Mouse (Mus musculus) midbrain, embryonic 13.5 days (tissue): ENCODE measurements at regions not wholly inside any gene's neighbourhood (a gene's known extent, or its start where the extent isn't known, plus 50 kb on each side); places are given as distances from the start of the nearest gene placed in this dataset.

Experiments used
- ATAC-seq: fragments of 200-750 bp; cut with Nextera tagmentation; 2 replicates; pipeline ENCODE4 v1.8.0; 2017; ENCODE audit warnings: mild to moderate bottlenecking, moderate TSS enrichment, moderate library complexity
- H3K27ac ChIP-seq: fragments of 300-500 bp; sonication (generic); 2 replicates; pipeline ENCODE4 v1.5.1; 2015; ENCODE audit warnings: inconsistent platforms, mild to moderate bottlenecking, moderate library complexity
- H3K27me3 ChIP-seq: fragments of 300-500 bp; sonication (generic); 2 replicates; pipeline ENCODE4 v1.6.1; 2015; ENCODE audit warnings: mild to moderate bottlenecking, inconsistent platforms
- H3K36me3 ChIP-seq: fragments of 300-500 bp; sonication (generic); 2 replicates; pipeline ENCODE4 v1.6.1; 2015; ENCODE audit warnings: mild to moderate bottlenecking, inconsistent platforms
- H3K4me1 ChIP-seq: fragments of 300-500 bp; sonication (generic); replicated peaks from 2 replicates; pipeline ENCODE4 v1.6.1; 2015; ENCODE audit warnings: inconsistent platforms
- H3K4me2 ChIP-seq: fragments of 300-500 bp; sonication (generic); replicated peaks from 2 replicates; pipeline ENCODE4 v1.6.1; 2015; ENCODE audit warnings: moderate library complexity, mild to moderate bottlenecking, inconsistent platforms
- H3K4me3 ChIP-seq: fragments of 300-500 bp; sonication (generic); replicated peaks from 2 replicates; pipeline ENCODE4 v1.5.1; 2015; ENCODE audit warnings: mild to moderate bottlenecking, inconsistent platforms
- H3K9ac ChIP-seq: fragments of 300-500 bp; sonication (generic); replicated peaks from 2 replicates; pipeline ENCODE4 v1.6.1; 2015; ENCODE audit warnings: mild to moderate bottlenecking, inconsistent platforms
- H3K9me3 ChIP-seq: fragments of 300-500 bp; sonication (generic); 2 replicates; pipeline ENCODE4 v1.6.1; 2016; ENCODE audit warnings: mild to moderate bottlenecking, inconsistent platforms
- WGBS: fragments of 180-500 bp; shearing (Covaris S2); methylation state at CpG from one replicate; pipeline ENCODE4 v1.1.7; 2015; 5-methylcytosine and 5-hydroxymethylcytosine counted together

DNA sequence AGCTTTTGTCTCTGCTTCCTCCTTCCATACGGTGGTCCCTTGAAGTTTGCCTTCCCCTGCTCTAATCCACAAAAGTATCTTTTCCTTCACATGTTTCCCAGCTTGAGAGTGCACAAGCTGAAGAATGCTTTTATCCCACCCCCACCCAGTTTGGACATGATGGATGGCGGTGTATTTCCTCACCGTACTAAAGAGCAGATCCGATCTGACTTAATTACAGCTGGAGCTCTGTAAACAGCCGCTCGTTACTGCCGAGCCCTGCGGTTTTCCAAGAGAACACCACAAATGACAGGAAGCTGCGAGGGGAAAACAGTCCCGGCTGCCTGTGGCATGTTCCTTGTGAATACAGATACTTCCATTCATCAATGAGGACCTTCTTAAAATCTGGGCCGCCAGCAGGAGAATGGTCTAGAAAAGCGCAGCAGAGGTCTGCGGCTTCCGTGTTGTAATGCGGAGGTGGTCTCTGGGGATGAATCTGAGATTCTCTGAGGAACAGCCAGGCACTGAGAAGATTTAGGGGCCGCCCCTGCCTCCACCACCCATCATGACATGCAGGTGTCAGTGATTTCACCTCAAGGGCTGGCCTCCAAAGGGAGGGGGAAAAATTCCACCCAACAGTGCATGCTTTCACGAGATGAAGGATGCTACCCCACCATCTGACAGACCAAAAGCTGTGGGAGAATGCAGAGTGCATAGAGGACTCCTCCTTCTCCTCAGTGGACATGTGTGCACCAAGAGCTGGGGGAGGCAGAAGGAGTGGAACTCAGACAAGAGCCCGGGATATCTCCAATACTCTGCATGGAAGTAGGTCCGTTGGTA is 155.7 kb upstream of the Cd180 start:
- Histone ChIP-seq H3K4me2 (peak overlapping the region; percentile 26), H3K4me3 (no peak overlapping the region), H3K36me3 (no peaks in the 10 kb centered on the region), H3K9me3 (no peaks in the 10 kb centered on the region), H3K9ac (no peak overlapping the region), H3K27me3 (no peaks in the 10 kb centered on the region), H3K27ac (no peak overlapping the region), H3K4me1 (peaks cover 13% of the 10 kb centered on the region)
- 0 out of 2 replicates have a peak, but pooled peaks have one; percentile 50 for ATAC-seq
- 61% methylated on average over 19 of the region's 19 CpGs for WGBS

DNA sequence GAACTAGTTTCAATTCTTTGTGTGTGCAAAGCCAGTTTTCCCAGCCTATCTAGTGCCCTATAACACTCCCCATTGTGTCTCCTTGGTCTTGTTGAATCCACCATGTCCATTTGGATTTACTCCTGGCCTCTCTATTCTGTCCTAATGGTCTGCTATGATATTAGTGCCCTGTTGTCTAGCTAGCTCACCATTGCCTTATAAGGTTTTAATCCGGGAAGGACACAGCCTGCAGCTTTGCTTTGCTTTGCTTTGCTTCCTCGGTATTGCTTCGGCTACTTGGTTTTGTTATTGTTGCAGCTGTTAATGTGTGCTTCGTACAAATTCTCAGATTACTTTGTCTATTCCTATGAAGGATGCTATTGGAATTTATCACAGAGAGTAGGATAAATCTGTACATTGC is 152.9 kb upstream of the Cd180 start:
- Histone ChIP-seq H3K36me3 (no peaks in the 10 kb centered on the region), H3K4me3 (no peak overlapping the region), H3K27me3 (no peaks in the 10 kb centered on the region), H3K9me3 (no peaks in the 10 kb centered on the region), H3K9ac (no peak overlapping the region), H3K4me1 (peaks cover 11% of the 10 kb centered on the region), H3K27ac (no peak overlapping the region), H3K4me2 (no peak overlapping the region)
- WGBS, result 84% methylated on average over 4 of the region's 4 CpGs
- ATAC-seq, result no peak

DNA sequence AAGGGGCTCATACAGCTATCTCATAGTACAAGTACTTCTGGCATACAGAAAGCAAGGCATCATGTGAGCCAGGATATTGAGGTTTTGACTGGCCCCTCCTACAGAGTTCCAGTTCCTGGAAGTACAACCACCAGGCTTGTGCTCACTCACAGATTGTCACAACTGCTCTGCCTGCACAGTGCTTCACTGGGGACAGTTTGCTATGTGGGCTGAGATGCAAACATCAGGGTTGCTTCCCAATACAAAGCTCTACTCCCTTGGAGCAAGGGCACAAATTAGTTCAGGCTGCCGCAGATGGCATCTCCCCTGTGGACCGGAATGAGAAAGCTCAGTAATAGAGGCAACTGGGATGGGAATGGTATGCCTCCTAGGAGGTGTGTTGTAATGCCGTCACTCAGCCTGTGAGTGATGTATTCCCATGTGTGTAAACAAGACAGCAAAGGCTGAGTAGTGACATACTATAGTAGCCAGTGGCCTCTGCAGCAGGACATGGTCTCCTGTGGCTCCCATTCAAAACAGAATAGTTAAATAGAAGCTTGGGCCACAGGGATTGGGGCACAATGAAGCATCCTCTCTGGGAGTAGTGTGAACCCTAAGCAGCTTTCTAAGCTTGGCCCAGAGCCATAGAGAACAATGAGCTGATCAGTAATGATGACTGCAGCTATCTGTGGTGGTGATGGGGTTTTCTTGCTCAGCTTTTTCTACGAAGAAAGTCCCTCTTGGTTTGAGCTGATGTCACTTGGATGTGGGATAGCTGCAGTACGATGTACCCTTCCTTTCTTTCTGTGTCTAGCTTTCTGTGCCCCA is 148.8 kb upstream of the Cd180 start:
- Histone ChIP-seq H3K36me3 (no peaks in the 10 kb centered on the region), H3K4me1 (peaks cover 19% of the 10 kb centered on the region), H3K9me3 (no peaks in the 10 kb centered on the region), H3K4me3 (no peak overlapping the region), H3K27ac (no peak overlapping the region), H3K9ac (no peak overlapping the region), H3K27me3 (no peaks in the 10 kb centered on the region), H3K4me2 (no peak overlapping the region)
- WGBS, result 47% methylated on average over 5 of the region's 5 CpGs
- ATAC-seq, result peak; percentile 79

DNA sequence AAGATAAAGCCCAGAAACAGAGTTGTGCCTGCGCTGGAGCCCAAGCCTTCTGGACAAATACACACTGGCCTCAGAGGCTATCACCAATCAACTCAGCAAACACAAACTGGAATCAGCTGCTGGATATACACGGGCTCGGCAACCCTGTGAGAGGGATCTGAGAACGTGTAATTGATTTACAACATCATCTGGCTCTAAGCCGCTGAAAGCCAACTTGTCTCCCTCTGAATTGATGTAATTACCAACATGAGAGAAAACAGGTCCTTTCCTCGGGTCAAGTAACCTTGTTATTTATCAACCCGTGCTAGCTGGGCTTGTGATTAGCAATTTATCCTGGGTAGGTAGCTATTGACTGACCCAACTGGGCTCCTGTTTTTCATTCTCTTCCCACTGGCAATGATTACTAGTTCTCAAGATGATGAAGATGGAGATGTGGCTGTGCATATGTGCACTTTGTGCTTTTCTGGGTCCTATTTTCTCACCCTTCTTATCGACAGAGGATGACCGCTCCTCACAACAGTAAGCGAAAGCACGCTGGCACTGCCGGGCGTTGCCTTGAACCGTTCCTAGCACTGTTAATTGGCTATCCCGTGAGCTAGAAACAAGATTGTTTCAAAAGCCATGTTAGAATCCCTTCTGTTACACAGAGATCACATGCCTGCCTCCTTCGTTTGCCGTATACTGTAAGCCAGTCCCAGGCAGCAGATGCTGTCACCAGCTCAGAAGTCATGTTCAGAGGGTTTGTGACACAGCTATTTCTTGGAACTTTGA is 147.3 kb upstream of the Cd180 start:
- Histone ChIP-seq H3K27ac (0 out of 2 replicates have a peak overlapping the region, but pooled peaks have one; percentile 35), H3K36me3 (no peaks in the 10 kb centered on the region), H3K27me3 (no peaks in the 10 kb centered on the region), H3K9me3 (no peaks in the 10 kb centered on the region), H3K9ac (no peak overlapping the region), H3K4me2 (no peak overlapping the region), H3K4me1 (peaks cover 19% of the 10 kb centered on the region), H3K4me3 (no peak overlapping the region)
- ATAC-seq, result peak; percentile 71; the same call in 1 of the 2 replicates
- 68% methylated on average over 17 of the region's 17 CpGs for WGBS

DNA sequence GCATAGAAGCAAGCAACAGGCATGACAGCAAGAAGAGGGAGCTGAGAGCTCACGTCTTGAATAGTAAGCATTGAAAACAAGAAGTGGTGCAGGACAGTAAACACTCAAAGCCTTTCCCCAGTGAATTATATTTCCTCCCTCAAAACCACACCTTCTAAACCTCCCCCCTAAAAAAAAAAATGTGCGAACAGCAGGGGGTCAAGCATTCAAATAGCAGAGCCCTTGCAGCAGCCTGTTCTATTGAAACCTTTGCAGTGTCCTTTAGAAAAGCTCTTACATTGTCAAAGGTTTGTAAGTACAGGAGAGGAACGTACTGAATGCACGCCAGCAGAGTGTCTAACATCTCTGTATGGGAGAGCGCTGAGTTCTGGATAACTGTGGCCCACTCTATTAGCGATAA is 145.1 kb upstream of the Cd180 start:
- peaks cover 19% of the 10 kb centered on the region for H3K4me1 ChIP-seq
- H3K36me3 ChIP-seq, result no peaks in the 10 kb centered on the region
- no peak for ATAC-seq
- H3K27me3 ChIP-seq, result no peaks in the 10 kb centered on the region
- H3K4me3 ChIP-seq, result no peak overlapping the region
- no peaks in the 10 kb centered on the region for H3K9me3 ChIP-seq
- H3K27ac ChIP-seq, result no peak overlapping the region
- no peak overlapping the region for H3K4me2 ChIP-seq
- H3K9ac ChIP-seq, result no peak overlapping the region
- WGBS, result 41% methylated on average over 6 of the region's 6 CpGs

DNA sequence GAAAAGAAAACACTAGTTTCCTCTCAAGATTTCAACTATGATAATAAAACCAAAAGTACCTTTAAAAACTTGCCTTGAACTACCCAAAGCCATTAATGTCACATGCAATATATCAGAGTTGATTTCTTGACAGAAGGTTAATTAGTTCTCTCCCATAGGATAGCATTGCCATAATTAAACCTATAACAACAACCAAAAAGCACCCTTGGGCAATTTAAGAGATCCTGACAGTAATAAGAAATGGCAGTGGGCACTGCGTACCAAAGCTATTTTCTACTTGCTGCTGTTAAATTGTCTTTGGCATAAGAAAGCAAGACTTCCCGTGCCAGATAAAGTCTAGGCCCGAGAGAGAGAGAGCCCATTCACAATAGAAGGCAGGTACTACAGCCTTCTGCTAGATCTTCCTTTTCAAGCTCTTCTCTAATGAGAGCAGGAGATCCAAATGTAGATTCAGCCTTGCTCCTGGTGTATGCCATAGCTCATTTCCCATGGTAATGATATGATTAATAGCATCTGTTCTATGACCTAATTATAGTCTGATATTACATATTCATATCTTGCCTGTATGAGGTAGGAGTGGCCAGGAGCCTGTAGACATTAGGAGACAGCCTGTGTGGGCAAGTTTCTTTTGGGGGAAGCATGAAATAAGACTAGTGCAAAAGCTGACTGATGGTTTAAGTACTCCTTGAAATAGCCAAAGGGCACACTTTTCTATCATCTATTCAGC is 126.3 kb upstream of the Cd180 start:
- 66% methylated on average over 3 of the region's 3 CpGs for WGBS
- no peak overlapping the region for H3K4me2 ChIP-seq
- H3K9me3 ChIP-seq, result no peaks in the 10 kb centered on the region
- ATAC-seq, result no peak
- H3K36me3 ChIP-seq, result no peaks in the 10 kb centered on the region
- H3K4me1 ChIP-seq, result no peaks in the 10 kb centered on the region
- H3K27ac ChIP-seq, result no peak overlapping the region
- H3K27me3 ChIP-seq, result no peaks in the 10 kb centered on the region
- no peak overlapping the region for H3K9ac ChIP-seq
- no peak overlapping the region for H3K4me3 ChIP-seq

DNA sequence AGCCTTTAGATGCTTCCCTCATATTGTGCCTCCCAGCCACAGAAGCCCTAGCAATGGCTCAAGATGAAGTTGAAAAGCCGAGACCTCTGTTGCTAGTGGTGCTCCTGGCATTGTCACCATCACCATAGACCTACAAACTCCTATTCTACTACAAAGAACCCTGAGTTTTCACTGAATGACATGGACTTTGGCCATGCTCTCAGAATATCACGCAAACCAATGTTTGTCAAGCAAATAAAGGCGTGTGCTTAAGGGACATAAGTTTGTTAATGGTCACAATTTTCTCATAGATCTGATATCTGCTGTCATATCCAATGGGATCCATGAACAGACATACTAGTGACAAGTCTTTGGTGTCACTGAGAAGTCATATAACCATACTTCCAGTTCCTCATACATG is 123.8 kb upstream of the Cd180 start:
- Histone ChIP-seq H3K27ac (no peak overlapping the region), H3K36me3 (no peaks in the 10 kb centered on the region), H3K4me2 (no peak overlapping the region), H3K9me3 (no peaks in the 10 kb centered on the region), H3K27me3 (no peaks in the 10 kb centered on the region), H3K4me1 (peaks cover 4% of the 10 kb centered on the region), H3K9ac (no peak overlapping the region), H3K4me3 (no peak overlapping the region)
- ATAC-seq, result no peak
- 92% methylated on average over 3 of the region's 3 CpGs for WGBS

DNA sequence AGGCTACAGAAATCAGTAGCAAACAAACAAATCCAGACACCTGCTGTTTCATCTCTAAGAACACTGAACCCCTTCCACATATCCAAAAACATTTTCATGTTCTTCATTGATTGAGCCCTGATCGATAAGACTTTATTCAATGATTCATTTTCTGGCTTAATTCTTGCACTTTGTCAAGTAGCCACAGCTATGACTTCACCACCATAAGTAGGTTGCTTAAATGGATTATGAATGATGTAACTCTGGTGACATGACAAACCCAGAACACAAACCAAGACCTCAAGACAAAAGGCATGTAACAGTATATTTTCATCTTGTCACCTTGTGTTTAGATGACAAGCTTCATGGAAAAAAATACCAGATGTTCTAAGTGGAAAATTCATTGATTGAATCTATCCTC is 123.1 kb upstream of the Cd180 start:
- WGBS, result 100% methylated on average over 1 of the region's 1 CpGs
- peaks cover 4% of the 10 kb centered on the region for H3K4me1 ChIP-seq
- no peaks in the 10 kb centered on the region for H3K27me3 ChIP-seq
- ATAC-seq, result no peak
- H3K4me3 ChIP-seq, result no peak overlapping the region
- H3K27ac ChIP-seq, result no peak overlapping the region
- H3K9ac ChIP-seq, result no peak overlapping the region
- no peak overlapping the region for H3K4me2 ChIP-seq
- no peaks in the 10 kb centered on the region for H3K36me3 ChIP-seq
- no peaks in the 10 kb centered on the region for H3K9me3 ChIP-seq

DNA sequence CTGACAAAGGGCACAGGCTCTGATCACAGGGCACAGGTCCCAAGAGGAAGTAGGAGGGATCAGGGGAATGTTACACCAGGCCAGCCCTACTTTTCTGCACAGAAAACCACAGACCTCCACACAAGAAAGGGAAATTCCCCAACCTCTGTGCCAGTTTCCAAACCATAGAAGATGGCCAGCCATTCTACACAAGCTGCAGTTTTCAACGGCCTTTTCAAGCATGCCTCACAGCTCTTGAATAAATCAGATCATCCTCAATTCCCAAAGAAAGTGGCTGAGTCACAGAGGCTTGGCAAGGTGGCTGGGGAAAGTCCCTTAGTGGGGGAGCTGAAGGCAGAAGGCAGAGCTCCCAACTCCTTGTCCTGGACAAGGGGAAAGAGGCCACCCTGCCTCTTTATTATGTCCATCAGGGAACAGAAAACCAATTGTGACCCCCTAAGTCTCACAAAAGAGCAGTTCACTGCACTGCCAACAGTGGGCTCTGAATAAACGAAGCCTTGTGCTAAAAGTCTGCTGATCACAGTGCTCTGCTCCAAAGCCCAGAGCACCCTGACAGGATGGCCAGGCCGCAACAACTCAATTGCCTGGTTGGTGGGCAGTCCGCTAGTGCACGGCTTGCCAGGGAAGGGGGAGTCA is 120.0 kb upstream of the Cd180 start:
- ATAC-seq, result 0 out of 2 replicates have a peak, but pooled peaks have one; percentile 37
- no peaks in the 10 kb centered on the region for H3K36me3 ChIP-seq
- H3K4me1 ChIP-seq, result peaks cover 4% of the 10 kb centered on the region
- WGBS, result 38% methylated on average over 5 of the region's 5 CpGs
- no peak overlapping the region for H3K9ac ChIP-seq
- no peak overlapping the region for H3K4me3 ChIP-seq
- no peak overlapping the region for H3K27ac ChIP-seq
- no peaks in the 10 kb centered on the region for H3K27me3 ChIP-seq
- H3K9me3 ChIP-seq, result no peaks in the 10 kb centered on the region
- H3K4me2 ChIP-seq, result no peak overlapping the region

DNA sequence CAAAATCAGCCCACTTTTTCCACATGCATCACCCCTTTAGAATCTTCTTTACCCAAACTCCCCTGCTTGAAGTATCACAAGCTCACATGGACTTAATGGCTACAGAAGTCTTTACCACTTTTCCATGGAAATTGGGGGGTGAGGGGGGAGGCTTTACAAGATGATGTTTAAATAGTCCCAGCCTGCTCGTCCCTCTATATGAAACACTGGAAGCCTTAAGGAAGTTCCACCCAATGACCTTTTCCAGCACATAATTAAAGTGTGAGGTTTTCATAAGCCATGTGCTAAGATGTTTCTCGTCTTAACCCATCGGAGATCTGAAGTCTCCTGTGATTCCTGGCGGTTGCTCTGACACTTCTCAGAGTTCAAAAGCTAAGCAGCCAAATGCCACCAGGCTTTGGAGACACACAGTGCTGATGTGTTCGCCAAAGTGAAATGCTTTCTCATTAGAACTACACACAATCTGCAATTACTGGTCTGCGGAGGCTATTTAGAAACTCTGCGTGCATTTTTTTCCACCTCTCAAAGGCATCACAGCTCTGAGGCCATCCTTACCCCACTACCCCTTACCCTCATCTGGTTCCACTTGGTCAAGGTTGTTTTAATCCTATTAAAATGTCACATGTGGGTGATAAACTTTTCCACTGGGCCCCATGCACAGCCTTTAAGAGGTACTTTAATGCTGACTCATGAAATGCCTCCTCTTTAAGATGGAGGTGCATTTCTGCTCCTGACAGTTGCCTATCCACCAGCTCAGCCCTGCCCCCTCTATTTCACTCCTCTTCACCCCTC is 116.3 kb upstream of the Cd180 start:
- no peaks in the 10 kb centered on the region for H3K9me3 ChIP-seq
- H3K9ac ChIP-seq, result no peak overlapping the region
- no peak for ATAC-seq
- no peak overlapping the region for H3K4me2 ChIP-seq
- H3K36me3 ChIP-seq, result no peaks in the 10 kb centered on the region
- no peak overlapping the region for H3K27ac ChIP-seq
- H3K4me3 ChIP-seq, result no peak overlapping the region
- no peaks in the 10 kb centered on the region for H3K27me3 ChIP-seq
- H3K4me1 ChIP-seq, result peaks cover 4% of the 10 kb centered on the region
- WGBS, result 83% methylated on average over 7 of the region's 7 CpGs
